Mouse (Mus musculus) spleen, embryonic (tissue): Measurements from ENCODE around the gene Nf2.

Experiments
- CTCF ChIA-PET: fragments of 350-600 bp; sonication (Branson Sonifier 250); formaldehyde crosslinking; loops from one replicate; lab custom pipeline; 2022; lab: Charles Lee

The Nf2 gene

DNA sequence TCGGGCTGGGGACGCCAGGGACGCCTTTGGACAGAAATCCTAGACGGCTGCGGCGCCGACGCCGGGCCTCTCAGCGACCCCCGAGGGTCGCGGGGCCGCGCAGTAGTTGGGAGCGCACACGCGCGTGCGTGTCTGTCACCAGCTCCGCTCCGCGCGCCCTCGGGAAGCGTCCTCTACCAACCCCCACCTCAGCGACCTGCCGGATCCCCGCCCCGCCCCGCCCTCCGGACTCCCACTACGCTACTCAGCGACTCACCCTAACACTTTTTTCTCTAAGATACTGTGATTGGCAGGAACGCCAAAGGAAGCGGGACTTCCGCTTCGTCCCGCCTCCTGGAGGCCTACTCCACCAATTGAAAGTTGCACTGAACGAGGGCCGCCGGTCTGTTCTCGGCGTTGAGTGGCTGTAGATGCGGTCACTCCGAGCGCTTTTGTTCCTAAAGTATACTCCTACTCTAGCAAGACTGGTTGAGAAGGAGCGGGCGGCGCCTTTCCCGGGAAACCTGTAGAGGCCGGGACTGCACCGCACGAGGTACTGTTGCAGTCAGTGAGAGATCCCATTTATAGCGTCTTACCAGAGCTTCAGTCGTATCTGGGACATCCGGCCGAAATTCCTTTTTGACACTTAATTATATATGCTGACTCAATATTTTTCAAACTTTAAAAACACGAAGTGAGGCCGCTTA is at the start of gene Nf2:
Gene Nf2, minus strand, starts transcription at position 279 of the 686 bp plus-strand sequence.
- CTCF ChIA-PET: interaction anchor here (0.5 to 1.4 kb wide), 3 partner anchors 13 to 134 kb away, joined by 3 to 4 read pairs (median 3); no protein-coding TSS in a partner anchor

- CTCF ChIA-PET: no interaction called here
Observed at GRCm38 (mm10) chr11:4894848-4895816, 45.8 kb upstream of the Nf2 start, which contains the start of gene Thoc5. TSS of gene Thoc5 (plus strand) at chr11:4895320.

GRCm38 (mm10) chr11:4886987-4887386 is 37.7 kb upstream of the Nf2 start:
- CTCF ChIA-PET: no interaction called here

- CTCF ChIA-PET: no interaction called here
Observed at GRCm38 (mm10) chr11:4885385-4885903, 36.1 kb upstream of the Nf2 start.

DNA sequence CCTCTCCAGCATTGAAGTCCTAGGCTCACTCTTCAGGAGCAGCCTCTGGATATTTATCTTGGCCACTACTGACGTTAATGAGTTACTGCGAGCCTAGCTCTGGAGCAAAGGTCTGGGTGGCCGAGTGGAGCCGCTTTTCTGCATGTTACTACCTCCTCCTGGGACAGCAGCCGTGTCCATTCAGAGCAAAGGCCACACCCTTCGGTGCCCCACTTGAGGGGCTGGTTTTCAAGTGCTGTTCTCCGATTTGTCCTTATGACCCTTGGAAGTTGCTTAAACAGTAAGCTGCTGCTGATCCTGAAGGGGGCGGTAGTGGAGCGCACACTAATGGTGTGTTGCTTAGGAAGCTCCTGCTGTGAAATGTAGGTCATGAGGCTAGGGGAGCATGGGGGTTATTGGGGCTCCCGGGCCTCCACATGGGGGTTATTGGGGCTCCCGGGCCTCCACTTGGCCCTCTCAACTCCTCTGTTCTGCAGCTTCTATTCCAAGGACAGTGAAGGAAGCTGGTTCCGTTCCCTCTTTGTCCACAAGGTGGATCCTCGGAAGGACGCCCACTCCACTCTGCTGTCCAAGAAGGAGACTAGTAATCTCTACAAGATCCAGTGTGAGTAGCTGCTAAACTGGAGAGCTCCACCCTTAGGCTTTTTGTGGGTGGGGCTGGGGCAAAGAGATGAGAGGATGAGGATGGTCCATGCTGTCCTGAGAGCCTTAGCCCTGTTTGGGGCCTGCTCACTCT is 33.7 kb upstream of the Nf2 start:
- CTCF ChIA-PET: interaction anchor here (0.6 kb wide), 2 partner anchors 180 to 248 kb away, joined by 3 to 4 read pairs; no protein-coding TSS in a partner anchor

DNA sequence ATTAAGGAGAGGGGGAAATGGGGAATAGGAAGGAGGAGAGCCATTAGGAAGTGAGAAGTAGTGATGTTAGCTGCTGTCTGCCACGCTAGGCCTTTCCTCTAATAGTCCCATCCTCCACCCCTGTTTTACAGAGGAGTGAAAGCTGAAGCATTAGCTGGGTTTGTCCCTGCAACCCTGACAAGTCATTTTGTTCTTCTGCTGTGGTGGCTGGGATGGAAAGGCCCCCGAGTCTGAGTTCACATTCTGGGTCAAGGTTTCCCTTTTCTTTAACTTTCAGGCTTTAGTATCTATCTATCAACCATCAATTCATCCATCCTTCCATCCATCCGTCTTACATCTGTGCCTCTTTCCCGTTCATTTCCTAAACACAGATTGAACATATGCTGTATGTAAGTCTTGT is 31.8 kb upstream of the Nf2 start:
- CTCF ChIA-PET: no interaction called here

GRCm38 (mm10) chr11:4874551-4874950 is 25.2 kb upstream of the Nf2 start:
- CTCF ChIA-PET: no interaction called here

- CTCF ChIA-PET: no interaction called here
Observed at GRCm38 (mm10) chr11:4873755-4874475, 24.6 kb upstream of the Nf2 start, which contains the start of gene Nipsnap1. TSS of gene Nipsnap1 (plus strand) at chr11:4873951.

- CTCF ChIA-PET: interaction anchor here (0.7 kb wide), 2 partner anchors 22 to 95 kb away, joined by 3 to 4 read pairs; no protein-coding TSS in a partner anchor
Observed at GRCm38 (mm10) chr11:4865645-4866251, 16.4 kb upstream of the Nf2 start.

- CTCF ChIA-PET: interaction anchor here (0.6 to 1.2 kb wide), 2 partner anchors 13 to 254 kb away, joined by 3 to 9 read pairs; partner anchors contain the start of gene Nf2
Observed at GRCm38 (mm10) chr11:4862730-4863129, 13.4 kb upstream of the Nf2 start.

GRCm38 (mm10) chr11:4861816-4862604 is 12.7 kb upstream of the Nf2 start:
- CTCF ChIA-PET: interaction anchor here (0.6 to 1.2 kb wide), 2 partner anchors 12 to 254 kb away, joined by 3 to 9 read pairs; partner anchors contain the start of gene Nf2

DNA sequence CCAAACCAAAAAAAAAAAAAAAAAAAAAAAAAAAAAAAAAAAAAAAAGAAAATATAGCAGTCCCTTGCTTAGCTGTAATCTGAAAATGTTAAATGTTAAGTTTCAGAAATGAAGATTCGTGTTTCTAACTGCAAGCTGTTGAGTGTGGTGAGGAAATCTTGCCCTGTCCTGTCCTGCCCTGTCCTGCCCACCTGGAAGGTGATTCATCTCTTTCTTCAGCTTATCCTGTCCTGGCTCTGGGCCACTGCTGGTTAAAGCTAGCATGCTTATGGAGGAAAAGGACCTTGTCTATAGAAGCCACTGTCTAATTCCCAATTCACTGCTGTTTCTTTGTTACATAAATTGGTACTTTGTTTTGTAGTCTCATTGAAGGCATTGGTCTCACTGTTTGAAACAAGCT is 11.7 kb upstream of the Nf2 start:
- CTCF ChIA-PET: interaction anchor here (0.6 to 1.0 kb wide), 2 partner anchors 18 to 608 kb away, joined by 3 read pairs; no protein-coding TSS in a partner anchor

- CTCF ChIA-PET: interaction anchor here (0.6 kb wide), 1 partner anchor 1133 kb away, joined by 3 read pairs; no protein-coding TSS in a partner anchor
Observed at GRCm38 (mm10) chr11:4858416-4858815, 9.1 kb upstream of the Nf2 start.

DNA sequence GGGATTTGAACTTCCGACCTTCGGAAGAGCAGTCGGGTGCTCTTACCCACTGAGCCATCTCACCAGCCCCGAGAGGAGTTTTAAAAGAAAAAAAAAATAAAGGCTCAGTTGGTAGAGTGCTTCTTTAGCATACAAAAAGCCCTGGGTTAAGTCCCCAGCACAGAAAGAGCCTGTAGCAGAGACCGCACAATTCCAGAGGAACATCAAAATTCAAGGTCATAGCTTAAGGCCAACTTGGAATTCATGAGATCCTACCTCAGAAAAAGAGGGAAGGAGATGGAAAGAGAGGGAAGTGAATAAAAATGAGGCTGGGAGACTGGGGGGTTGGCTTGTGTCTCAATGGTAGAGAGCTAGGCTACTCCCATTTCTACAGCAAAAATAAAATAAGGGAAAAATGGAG is 4.8 kb upstream of the Nf2 start:
- CTCF ChIA-PET: no interaction called here

- CTCF ChIA-PET: no interaction called here
Observed at GRCm38 (mm10) chr11:4853021-4853420, 3.7 kb upstream of the Nf2 start.

DNA sequence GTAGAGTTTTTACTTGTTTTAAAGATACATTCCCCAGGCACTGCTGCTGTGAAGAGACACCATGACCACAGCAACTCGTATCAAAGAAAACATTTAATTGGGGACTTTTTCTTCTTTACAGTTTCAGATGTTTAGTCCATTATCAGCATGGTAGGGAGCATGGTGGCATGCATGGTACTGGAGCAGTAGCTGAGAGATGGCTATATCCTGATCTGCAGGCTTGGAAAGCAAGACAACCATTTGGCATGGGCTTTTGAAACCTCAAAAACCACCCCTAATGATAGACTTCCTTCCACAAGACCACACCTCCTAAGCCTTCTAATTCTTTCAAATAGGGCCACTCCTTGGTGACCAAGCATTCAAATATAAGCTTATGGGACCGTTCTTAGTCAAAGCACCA is 1.1 kb upstream of the Nf2 start:
- CTCF ChIA-PET: interaction anchor here (0.6 to 1.4 kb wide), 4 partner anchors 9 to 27 kb away, joined by 3 to 6 read pairs (median 4); no protein-coding TSS in a partner anchor

- CTCF ChIA-PET: interaction anchor here (0.6 kb wide), 2 partner anchors 17 to 914 kb away, joined by 3 to 17 read pairs; no protein-coding TSS in a partner anchor
Observed at GRCm38 (mm10) chr11:4848483-4849248, 670 bp downstream of the Nf2 start.
